Mouse (Mus musculus) right cerebral cortex, postnatal 14 days (tissue): ENCODE data around the gene Sox5.
"Not testable (repeated sequence)": the region's sequence is repeated elsewhere in the genome, so short reads cannot be mapped to it uniquely, and the experiment has no call there.

ENCODE experiments used
- DNase-seq: peaks from one replicate; pipeline ENCODE4 v3.0.0; 2022

Gene Sox5

GRCm38 (mm10) chr6:144319717-144320116, 462.1 kb downstream of the Sox5 start:
- no peak for DNase-seq

GRCm38 (mm10) chr6:144312781-144313754, 468.7 kb downstream of the Sox5 start:
- DNase-seq, result no peak

- no peak for DNase-seq
These were observed 469.4 kb downstream of the Sox5 start for GRCm38 (mm10) chr6:144312282-144312780.

GRCm38 (mm10) chr6:144311754-144312153, 470.0 kb downstream of the Sox5 start:
- no peak for DNase-seq

- no peak for DNase-seq
These were observed 472.6 kb downstream of the Sox5 start for GRCm38 (mm10) chr6:144309171-144309570.

- no peak for DNase-seq
These were observed 474.1 kb downstream of the Sox5 start for GRCm38 (mm10) chr6:144307551-144308149.

- no peak for DNase-seq
These were observed 479.0 kb downstream of the Sox5 start for GRCm38 (mm10) chr6:144302823-144303222.

- DNase-seq, result no peak
These were observed 480.7 kb downstream of the Sox5 start for GRCm38 (mm10) chr6:144301082-144301481.

GRCm38 (mm10) chr6:144299503-144299858, 482.3 kb downstream of the Sox5 start:
- DNase-seq, result no peak

- DNase-seq, result no peak
These were observed 482.9 kb downstream of the Sox5 start for GRCm38 (mm10) chr6:144298641-144299502.

GRCm38 (mm10) chr6:144297846-144298245, 483.9 kb downstream of the Sox5 start:
- DNase-seq, result no peak

GRCm38 (mm10) chr6:144297131-144297530, 484.6 kb downstream of the Sox5 start:
- no peak for DNase-seq

- DNase-seq, result no peak
These were observed 490.3 kb downstream of the Sox5 start for GRCm38 (mm10) chr6:144291526-144291925.

- DNase-seq, result no peak
These were observed 495.7 kb downstream of the Sox5 start for GRCm38 (mm10) chr6:144286122-144286521.

- no peak for DNase-seq
These were observed 498.6 kb downstream of the Sox5 start for GRCm38 (mm10) chr6:144283191-144283590.

- DNase-seq, result peak; percentile 21
These were observed 499.0 kb downstream of the Sox5 start for GRCm38 (mm10) chr6:144282756-144283155.

- DNase-seq, result no peak
These were observed 500.1 kb downstream of the Sox5 start for GRCm38 (mm10) chr6:144281661-144282060.

GRCm38 (mm10) chr6:144278505-144279053, 503.2 kb downstream of the Sox5 start:
- DNase-seq, result no peak

GRCm38 (mm10) chr6:144273425-144273824, 508.4 kb downstream of the Sox5 start:
- DNase-seq, result not testable (repeated sequence)

- DNase-seq, result no peak
These were observed 510.5 kb downstream of the Sox5 start for GRCm38 (mm10) chr6:144271326-144271725.

- DNase-seq, result no peak
These were observed 511.5 kb downstream of the Sox5 start for GRCm38 (mm10) chr6:144270306-144270705.

GRCm38 (mm10) chr6:144269666-144270065, 512.1 kb downstream of the Sox5 start:
- DNase-seq, result no peak

- DNase-seq, result no peak
These were observed 516.0 kb downstream of the Sox5 start for GRCm38 (mm10) chr6:144265752-144266151.
